Mouse (Mus musculus) small intestine, adult 2 months (tissue): Measurements from ENCODE around the gene Gm49320.

Source experiments
- CTCF ChIP-seq: fragments of 200-500 bp; IDR thresholded peaks from 2 replicates; pipeline ENCODE4 v1.5.1; 2012; ENCODE audit warnings: low read depth, mild to moderate bottlenecking, control low read depth, inconsistent platforms, low read length, moderate library complexity, mixed read lengths; ENCODE audit not compliant: insufficient replicate concordance, insufficient read length; ENCODE audit errors: extremely low read depth
- POLR2A ChIP-seq: fragments of 200-500 bp; IDR thresholded peaks from 2 replicates; pipeline ENCODE4 v1.6.1; 2012; ENCODE audit warnings: low read depth, mild to moderate bottlenecking, control low read depth, inconsistent platforms, low read length, moderate library complexity

GRCm38 (mm10) chr8:4252934-4253841 lies 14.5 kb downstream of the Gm49320 start, which contains the start of gene Snapc2:
- TF ChIP-seq POLR2A (peak; percentile 50; the same call in 1 of the 2 replicates), CTCF (no peak)
